Mouse (Mus musculus): Measurements from ENCODE around the gene 0610037L13Rik. TPM values are rescaled to one million over a fixed set of nuclear protein-coding genes. Genes with fewer than 3 reads are reported as not detected.
A peak's percentile ranks its signal among the peaks of the same experiment; 100 is the strongest.

The 0610037L13Rik gene
- polyA plus RNA-seq, 1 experiment from 2014 or later = 102 TPM

GRCm38 (mm10) chr4:107923145-107923802, 33.7 kb downstream of the 0610037L13Rik start, which contains the start of gene Cpt2:
Gene Cpt2, minus strand, starts transcription at chr4:107923610.
- Histone ChIP-seq H3K36me3 (0 out of 2 replicates have a peak, but pooled peaks cover 6% of the 10 kb centered on the region), H3K9me3 (no peaks in the 10 kb centered on the region), H3K4me1 (peaks cover 28% of the 10 kb centered on the region), H3K27ac (peak within 1 kb of the TSS; percentile 95), H3K4me3 (peak within 1 kb of the TSS; percentile 93), H3K27me3 (ENCODE audit: insufficient read depth, poor library complexity, severe bottlenecking) (no peaks in the 10 kb centered on the region)
- DNase-seq (ENCODE audit: low spot score) = peak; percentile 98
- WGBS = 1% methylated on average over 38 of the region's 38 CpGs

- 47% methylated on average over 7 of the region's 7 CpGs for WGBS
- Histone ChIP-seq H3K9me3 (no peaks in the 10 kb centered on the region), H3K4me1 (peaks cover 28% of the 10 kb centered on the region), H3K27ac (peak overlapping the region; percentile 95), H3K36me3 (0 out of 2 replicates have a peak, but pooled peaks cover 6% of the 10 kb centered on the region), H3K4me3 (peak overlapping the region; percentile 93), H3K27me3 (ENCODE audit: insufficient read depth, poor library complexity, severe bottlenecking) (no peaks in the 10 kb centered on the region)
- DNase-seq (ENCODE audit: low spot score) = no peak
These were observed 34.2 kb downstream of the 0610037L13Rik start for GRCm38 (mm10) chr4:107923803-107924194.

GRCm38 (mm10) chr4:107928269-107928668, 38.7 kb downstream of the 0610037L13Rik start:
- H3K4me3 ChIP-seq = no peak overlapping the region
- no peaks in the 10 kb centered on the region for H3K36me3 ChIP-seq
- H3K9me3 ChIP-seq = no peaks in the 10 kb centered on the region
- 0 out of 2 replicates have a peak, but pooled peaks cover 4% of the 10 kb centered on the region for H3K4me1 ChIP-seq
- H3K27ac ChIP-seq = no peak overlapping the region
- DNase-seq (ENCODE audit: low spot score) = no peak
- 65% methylated on average over 2 of the region's 2 CpGs for WGBS
- no peaks in the 10 kb centered on the region for H3K27me3 ChIP-seq (ENCODE audit: insufficient read depth, poor library complexity, severe bottlenecking)

GRCm38 (mm10) chr4:107928726-107929125, 39.1 kb downstream of the 0610037L13Rik start:
- Histone ChIP-seq H3K4me3 (no peak overlapping the region), H3K9me3 (no peaks in the 10 kb centered on the region), H3K27ac (no peak overlapping the region), H3K4me1 (no peaks in the 10 kb centered on the region), H3K27me3 (ENCODE audit: insufficient read depth, poor library complexity, severe bottlenecking) (no peaks in the 10 kb centered on the region), H3K36me3 (no peaks in the 10 kb centered on the region)
- WGBS = 75% methylated on average over 2 of the region's 2 CpGs
- no peak for DNase-seq (ENCODE audit: low spot score)

- 63% methylated on average over 3 of the region's 3 CpGs for WGBS
- no peaks in the 10 kb centered on the region for H3K4me1 ChIP-seq
- no peak overlapping the region for H3K4me3 ChIP-seq
- no peak overlapping the region for H3K27ac ChIP-seq
- H3K9me3 ChIP-seq = no peaks in the 10 kb centered on the region
- DNase-seq (ENCODE audit: low spot score) = no peak
- no peaks in the 10 kb centered on the region for H3K36me3 ChIP-seq
- 0 out of 2 replicates have a peak, but pooled peaks cover 3% of the 10 kb centered on the region for H3K27me3 ChIP-seq (ENCODE audit: insufficient read depth, poor library complexity, severe bottlenecking)
These were observed 41.8 kb downstream of the 0610037L13Rik start for GRCm38 (mm10) chr4:107931453-107931852.

- no peaks in the 10 kb centered on the region for H3K9me3 ChIP-seq
- H3K27ac ChIP-seq = no peak overlapping the region
- H3K27me3 ChIP-seq (ENCODE audit: insufficient read depth, poor library complexity, severe bottlenecking) = 0 out of 2 replicates have a peak, but pooled peaks cover 3% of the 10 kb centered on the region
- H3K4me1 ChIP-seq = no peaks in the 10 kb centered on the region
- no peak for DNase-seq (ENCODE audit: low spot score)
- 75% methylated on average over 8 of the region's 8 CpGs for WGBS
- no peaks in the 10 kb centered on the region for H3K36me3 ChIP-seq
- H3K4me3 ChIP-seq = no peak overlapping the region
These were observed 43.6 kb downstream of the 0610037L13Rik start for GRCm38 (mm10) chr4:107933239-107933638.

- H3K9me3 ChIP-seq = no peaks in the 10 kb centered on the region
- DNase-seq (ENCODE audit: low spot score) = no peak
- peaks cover 3% of the 10 kb centered on the region; the same call in 1 of the 2 replicates for H3K27me3 ChIP-seq (ENCODE audit: insufficient read depth, poor library complexity, severe bottlenecking)
- H3K36me3 ChIP-seq = no peaks in the 10 kb centered on the region
- H3K4me1 ChIP-seq = no peaks in the 10 kb centered on the region
- H3K27ac ChIP-seq = no peak overlapping the region
- H3K4me3 ChIP-seq = no peak overlapping the region
- WGBS = 68% methylated on average over 3 of the region's 3 CpGs
These were observed 45.6 kb downstream of the 0610037L13Rik start for GRCm38 (mm10) chr4:107935254-107935653.

GRCm38 (mm10) chr4:107937338-107937737, 47.7 kb downstream of the 0610037L13Rik start:
- 26% methylated on average over 6 of the region's 6 CpGs for WGBS
- H3K27ac ChIP-seq = no peak overlapping the region

GRCm38 (mm10) chr4:107938124-107938523, 48.5 kb downstream of the 0610037L13Rik start:
- Histone ChIP-seq H3K4me3 (no peak overlapping the region), H3K4me1 (no peaks in the 10 kb centered on the region)
- 73% methylated on average over 2 of the region's 2 CpGs for WGBS

More at GRCm38 (mm10) chr4:107937338-107937737, 47.7 kb downstream of the 0610037L13Rik start:
- Histone ChIP-seq H3K27me3 (ENCODE audit: insufficient read depth, poor library complexity, severe bottlenecking) (peaks cover 3% of the 10 kb centered on the region; the same call in 1 of the 2 replicates), H3K4me3 (no peak overlapping the region), H3K9me3 (no peaks in the 10 kb centered on the region), H3K4me1 (no peaks in the 10 kb centered on the region), H3K36me3 (no peaks in the 10 kb centered on the region)
- peak; percentile 81 for DNase-seq (ENCODE audit: low spot score)

GRCm38 (mm10) chr4:107942741-107943140, 53.1 kb downstream of the 0610037L13Rik start:
- 90% methylated on average over 7 of the region's 7 CpGs for WGBS
- no peaks in the 10 kb centered on the region for H3K4me1 ChIP-seq
- no peak overlapping the region for H3K4me3 ChIP-seq
- H3K36me3 ChIP-seq = no peaks in the 10 kb centered on the region
- no peaks in the 10 kb centered on the region; the same call in 1 of the 2 replicates for H3K27me3 ChIP-seq (ENCODE audit: insufficient read depth, poor library complexity, severe bottlenecking)
- no peaks in the 10 kb centered on the region for H3K9me3 ChIP-seq
- no peak overlapping the region for H3K27ac ChIP-seq
- no peak for DNase-seq (ENCODE audit: low spot score)

More at GRCm38 (mm10) chr4:107938124-107938523, 48.5 kb downstream of the 0610037L13Rik start:
- Histone ChIP-seq H3K27ac (no peak overlapping the region), H3K36me3 (no peaks in the 10 kb centered on the region), H3K9me3 (no peaks in the 10 kb centered on the region), H3K27me3 (ENCODE audit: insufficient read depth, poor library complexity, severe bottlenecking) (peaks cover 3% of the 10 kb centered on the region; the same call in 1 of the 2 replicates)
- no peak for DNase-seq (ENCODE audit: low spot score)

GRCm38 (mm10) chr4:107944141-107944540, 54.5 kb downstream of the 0610037L13Rik start:
- DNase-seq (ENCODE audit: low spot score) = no peak
- no peak overlapping the region for H3K4me3 ChIP-seq
- no peaks in the 10 kb centered on the region for H3K36me3 ChIP-seq
- no peaks in the 10 kb centered on the region for H3K9me3 ChIP-seq
- 78% methylated on average over 2 of the region's 2 CpGs for WGBS
- H3K27ac ChIP-seq = no peak overlapping the region
- H3K4me1 ChIP-seq = no peaks in the 10 kb centered on the region
- no peaks in the 10 kb centered on the region; the same call in 1 of the 2 replicates for H3K27me3 ChIP-seq (ENCODE audit: insufficient read depth, poor library complexity, severe bottlenecking)

Measured in heart, embryonic 10.5 days (tissue).